Mouse (Mus musculus): ENCODE data around the gene Rprd1b.

DNA sequence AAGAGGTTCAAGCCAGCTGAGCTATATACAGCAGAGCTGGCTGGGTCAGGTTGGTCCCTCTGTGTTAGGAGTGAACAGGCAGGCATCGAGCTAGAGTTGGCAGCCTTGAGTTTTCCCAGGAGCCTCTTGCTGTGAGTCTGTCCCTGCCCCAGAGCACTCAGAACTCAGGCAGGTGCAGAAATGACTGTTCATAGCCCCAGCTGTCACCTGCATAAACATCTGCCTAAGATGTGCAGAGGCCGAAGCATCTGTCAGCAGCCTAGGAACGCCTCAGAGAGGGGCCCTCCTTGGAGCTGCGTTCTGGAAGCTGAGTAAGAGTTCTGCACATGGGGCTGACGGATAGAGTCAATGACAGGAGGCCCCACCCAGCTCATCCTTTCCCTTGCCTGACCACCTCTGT is 86.6 kb downstream of the Rprd1b start:
- TF ChIP-seq POLR2A (IDR thresholded peaks at IDR 0.05; ENCODE audit: insufficient read depth, low read depth, low read length) (no peak), CTCF (IDR thresholded peaks at IDR 0.05; ENCODE audit: insufficient read depth, low read depth, low read length) (no peak)
